Mouse (Mus musculus): ENCODE results near the gene Cbx2. TPM values are rescaled to one million over a fixed set of nuclear protein-coding genes. Genes with fewer than 3 reads are reported as not detected.

Gene Cbx2
- polyA plus RNA-seq (2016; fragmentation: Nextera tagmentation; extraction: Ambion mirVana): 108 and 110 TPM in 2 replicates

DNA sequence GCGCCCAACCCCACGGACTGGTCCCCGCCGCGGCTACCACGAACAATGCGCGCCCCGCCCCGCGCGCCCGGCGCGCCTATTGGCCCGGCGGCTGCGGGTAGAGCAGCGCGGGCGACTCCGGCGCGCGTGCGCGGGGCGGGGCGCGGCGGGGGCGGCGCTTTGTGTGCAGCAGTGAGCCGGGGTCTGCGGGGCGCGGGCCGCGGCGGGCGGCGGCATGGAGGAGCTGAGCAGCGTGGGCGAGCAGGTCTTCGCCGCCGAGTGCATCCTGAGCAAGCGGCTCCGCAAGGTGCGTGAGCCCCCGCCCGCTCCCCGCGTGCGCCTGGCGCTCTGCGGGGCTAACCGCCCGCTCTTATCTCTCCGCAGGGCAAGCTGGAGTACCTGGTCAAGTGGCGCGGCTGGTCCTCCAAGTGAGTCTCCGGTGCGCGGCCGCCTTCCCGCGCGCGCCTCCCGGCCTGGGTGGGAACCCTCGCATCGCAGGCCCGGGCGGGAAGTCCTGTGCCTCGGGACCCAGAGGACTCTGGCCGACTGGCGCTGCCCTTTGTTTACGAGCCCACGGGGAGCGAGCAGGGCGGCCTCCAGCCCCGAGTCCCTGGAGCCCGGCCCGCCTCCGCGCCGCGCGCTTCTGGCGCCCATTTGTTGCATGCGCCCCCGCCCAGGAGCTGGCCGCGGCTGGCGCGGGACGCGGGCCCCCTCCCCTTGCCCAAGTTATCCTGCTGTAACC, at the start of gene Cbx2:
Gene Cbx2 (plus strand): TSS at position 68 of the 721 bp plus-strand sequence.
- H3K27ac ChIP-seq (replicated peaks): peak within 1 kb of the TSS; percentile 99
- H3K36me3 ChIP-seq: peaks cover 39% of the 10 kb centered on the region
- peak; percentile 92 for DNase-seq (ENCODE audit: low spot score)
- H3K27me3 ChIP-seq (ENCODE audit: low read depth, poor library complexity, severe bottlenecking): peaks cover 30% of the 10 kb centered on the region
- under 1% methylated on average over 98 of the region's 99 CpGs for WGBS
- peak within 1 kb of the TSS; percentile 98 for H3K4me3 ChIP-seq
- H3K9me3 ChIP-seq (replicated peaks): no peaks in the 10 kb centered on the region
- H3K4me1 ChIP-seq: peaks cover 56% of the 10 kb centered on the region

DNA sequence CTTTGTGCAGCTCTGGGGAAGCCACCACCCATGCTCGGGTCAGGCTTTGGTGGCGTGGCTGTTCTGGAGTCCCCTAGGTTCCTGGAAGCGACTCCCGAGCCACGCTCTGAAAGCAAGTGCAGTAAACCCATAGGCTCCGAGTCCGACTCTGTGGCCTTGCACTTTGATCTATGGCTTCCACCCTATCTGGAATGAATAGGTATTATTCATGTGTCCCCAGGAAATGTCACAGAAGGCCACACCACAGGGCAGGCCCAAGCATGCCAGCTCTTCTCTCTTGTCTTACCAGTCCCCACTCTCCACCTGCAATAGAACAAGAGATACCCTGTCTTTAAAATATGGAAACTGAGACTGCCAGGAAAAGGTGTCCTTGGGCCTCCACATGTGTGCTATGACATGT, 48.4 kb upstream of the Cbx2 start:
- H3K36me3 ChIP-seq: no peaks in the 10 kb centered on the region
- no peak for DNase-seq (ENCODE audit: low spot score)
- H3K9me3 ChIP-seq (replicated peaks): no peaks in the 10 kb centered on the region
- H3K4me3 ChIP-seq: no peak overlapping the region
- H3K4me1 ChIP-seq: peaks cover 42% of the 10 kb centered on the region
- WGBS: 81% methylated on average over 7 of the region's 7 CpGs
- peak overlapping the region; percentile 87; the same call in 1 of the 2 replicates for H3K27ac ChIP-seq (replicated peaks)
- H3K27me3 ChIP-seq (ENCODE audit: low read depth, poor library complexity, severe bottlenecking): peaks cover 45% of the 10 kb centered on the region

DNA sequence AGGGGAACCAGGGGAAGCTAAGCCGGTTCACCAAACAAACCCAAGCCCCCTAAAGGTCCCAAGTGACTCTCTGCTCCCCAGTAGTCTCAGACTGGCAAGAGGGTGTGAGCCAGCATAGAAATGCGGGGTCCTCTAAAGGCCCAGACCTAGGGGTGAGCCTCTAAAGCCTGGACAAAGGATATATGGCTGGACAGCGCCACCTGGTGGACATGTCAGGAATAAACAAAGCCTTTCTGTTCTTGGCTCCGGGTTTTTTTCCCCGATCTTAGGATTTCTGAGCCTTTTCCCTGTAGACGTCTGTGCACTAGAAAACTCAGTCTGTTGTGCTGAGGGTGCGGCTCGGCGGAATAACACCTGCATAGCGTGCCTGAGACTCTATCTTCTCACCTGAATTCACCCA, 47.3 kb upstream of the Cbx2 start:
- Histone ChIP-seq H3K36me3 (no peaks in the 10 kb centered on the region), H3K27me3 (ENCODE audit: low read depth, poor library complexity, severe bottlenecking) (peaks cover 46% of the 10 kb centered on the region), H3K27ac (replicated peaks) (0 out of 2 replicates have a peak overlapping the region, but pooled peaks have one; percentile 23), H3K9me3 (replicated peaks) (no peaks in the 10 kb centered on the region), H3K4me3 (peak overlapping the region; percentile 23), H3K4me1 (peaks cover 42% of the 10 kb centered on the region)
- WGBS: 2% methylated on average over 10 of the region's 10 CpGs
- peak; percentile 81 for DNase-seq (ENCODE audit: low spot score)

DNA sequence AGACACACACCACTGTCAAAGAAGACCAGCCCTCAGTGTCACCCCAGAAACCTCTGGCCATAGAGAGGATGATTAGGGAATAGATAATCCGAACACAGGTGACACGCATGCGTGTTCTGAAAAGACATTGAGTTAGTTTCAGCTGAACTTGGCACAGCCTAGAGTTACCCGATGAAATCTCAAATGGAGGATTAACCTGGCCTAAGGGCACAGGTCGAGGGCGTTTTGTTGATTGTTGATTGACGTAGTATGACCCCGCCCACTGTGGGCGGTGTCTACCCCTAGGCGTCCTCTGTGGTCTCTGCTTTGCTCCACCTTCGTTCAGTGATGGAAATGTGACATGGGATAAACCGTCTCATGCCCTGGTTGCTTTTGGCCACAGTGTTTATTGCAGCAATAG, 46.8 kb upstream of the Cbx2 start:
- Histone ChIP-seq H3K27ac (replicated peaks) (0 out of 2 replicates have a peak overlapping the region, but pooled peaks have one; percentile 23), H3K4me3 (peak overlapping the region; percentile 23; the same call in 1 of the 2 replicates), H3K27me3 (ENCODE audit: low read depth, poor library complexity, severe bottlenecking) (peaks cover 43% of the 10 kb centered on the region), H3K9me3 (replicated peaks) (no peaks in the 10 kb centered on the region), H3K36me3 (no peaks in the 10 kb centered on the region), H3K4me1 (peaks cover 41% of the 10 kb centered on the region)
- WGBS: 13% methylated on average over 12 of the region's 12 CpGs
- no peak for DNase-seq (ENCODE audit: low spot score)

DNA sequence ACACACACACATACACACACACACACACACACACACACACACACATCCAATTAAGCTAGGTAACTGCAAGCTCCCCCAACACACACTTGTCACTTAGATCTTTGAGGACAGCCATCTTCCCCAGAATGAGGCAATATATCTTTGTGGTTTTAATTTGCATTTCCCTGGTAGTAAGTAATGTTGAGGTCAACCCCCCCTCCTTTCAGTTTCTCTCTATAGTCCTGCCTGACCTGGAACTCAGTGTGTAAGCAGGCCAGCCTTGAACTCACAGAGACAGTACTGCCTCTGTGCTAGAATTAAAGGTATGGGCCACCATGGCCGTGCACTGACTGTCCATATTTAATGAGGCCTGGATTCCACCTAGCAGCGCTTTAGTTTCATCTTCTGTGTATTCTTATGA, 42.4 kb upstream of the Cbx2 start:
- WGBS: 94% methylated on average over 2 of the region's 2 CpGs
- peaks cover 26% of the 10 kb centered on the region for H3K4me1 ChIP-seq
- peaks cover 28% of the 10 kb centered on the region for H3K27me3 ChIP-seq (ENCODE audit: low read depth, poor library complexity, severe bottlenecking)
- no peak for DNase-seq (ENCODE audit: low spot score)
- no peaks in the 10 kb centered on the region for H3K36me3 ChIP-seq
- no peak overlapping the region for H3K27ac ChIP-seq (replicated peaks)
- no peaks in the 10 kb centered on the region for H3K9me3 ChIP-seq (replicated peaks)
- H3K4me3 ChIP-seq: no peak overlapping the region

DNA sequence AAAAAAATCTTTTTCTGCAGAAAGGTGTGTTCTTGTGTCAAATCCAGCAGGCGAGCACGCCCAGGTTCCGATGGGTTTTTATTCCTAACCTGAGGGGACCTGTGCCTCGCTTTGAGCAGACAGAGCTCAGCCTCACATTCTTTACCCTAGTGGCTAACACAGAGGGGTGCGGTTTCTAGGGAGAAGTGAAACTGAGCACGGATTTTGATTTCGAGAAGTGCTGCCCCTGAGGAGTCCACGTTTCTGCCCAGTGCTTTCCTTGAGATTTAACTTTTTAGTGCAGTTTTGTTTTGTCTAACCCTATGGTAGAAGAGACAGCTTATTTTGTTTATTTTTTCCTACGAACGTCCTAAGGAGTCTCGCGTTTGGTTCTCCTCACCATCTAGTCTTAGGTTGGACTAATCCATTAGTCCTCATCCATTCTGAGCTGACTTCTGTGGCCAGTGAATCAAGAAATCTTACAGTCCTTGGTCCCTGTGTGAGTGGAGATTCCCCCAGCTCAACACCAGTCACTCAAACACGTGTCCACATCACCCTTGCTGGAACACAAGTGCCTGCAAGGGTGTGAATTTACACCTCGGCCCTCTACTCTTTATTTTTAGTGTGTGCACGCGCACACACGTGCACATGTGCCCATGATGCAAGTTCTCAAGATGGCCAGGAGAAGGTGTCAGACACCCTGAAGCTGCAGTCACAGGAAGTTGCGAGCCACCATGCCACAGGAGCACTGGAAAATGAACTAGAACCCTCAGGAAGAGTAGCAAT, 41.6 kb upstream of the Cbx2 start:
- WGBS: 65% methylated on average over 18 of the region's 18 CpGs
- Histone ChIP-seq H3K4me1 (peaks cover 21% of the 10 kb centered on the region), H3K27me3 (ENCODE audit: low read depth, poor library complexity, severe bottlenecking) (peaks cover 28% of the 10 kb centered on the region), H3K36me3 (no peaks in the 10 kb centered on the region), H3K4me3 (no peak overlapping the region), H3K27ac (replicated peaks) (no peak overlapping the region), H3K9me3 (replicated peaks) (no peaks in the 10 kb centered on the region)
- no peak for DNase-seq (ENCODE audit: low spot score)

DNA sequence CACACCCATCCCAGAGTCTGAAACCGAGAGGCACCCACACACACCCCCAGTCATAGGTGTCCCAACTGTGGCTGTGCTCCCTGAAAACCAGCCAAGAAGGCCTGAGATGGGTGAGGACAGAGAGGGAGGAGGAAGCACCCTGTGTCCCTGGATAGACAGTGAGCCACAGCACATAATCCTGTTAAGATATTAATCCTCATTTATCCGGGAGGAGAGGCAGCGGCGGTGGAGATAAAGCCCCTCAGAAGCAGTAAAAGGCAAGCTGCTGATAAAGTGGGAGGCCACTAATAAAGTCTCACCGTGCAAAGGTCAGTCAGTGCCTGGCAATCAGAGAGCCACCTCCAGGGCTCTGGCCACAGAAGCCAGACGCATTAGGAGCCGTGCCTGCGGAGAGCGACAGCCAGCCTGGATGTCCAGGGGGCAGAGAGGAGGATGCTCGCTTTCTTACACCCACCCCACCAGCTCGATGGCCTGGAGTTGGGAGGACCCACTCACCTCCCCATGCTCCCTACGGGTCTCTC, 40.1 kb upstream of the Cbx2 start:
- 39% methylated on average over 12 of the region's 12 CpGs for WGBS
- no peaks in the 10 kb centered on the region for H3K36me3 ChIP-seq
- H3K4me3 ChIP-seq: no peak overlapping the region
- peaks cover 28% of the 10 kb centered on the region for H3K27me3 ChIP-seq (ENCODE audit: low read depth, poor library complexity, severe bottlenecking)
- no peaks in the 10 kb centered on the region for H3K9me3 ChIP-seq (replicated peaks)
- H3K27ac ChIP-seq (replicated peaks): 0 out of 2 replicates have a peak overlapping the region, but pooled peaks have one; percentile 38
- H3K4me1 ChIP-seq: peaks cover 21% of the 10 kb centered on the region
- no peak for DNase-seq (ENCODE audit: low spot score)

DNA sequence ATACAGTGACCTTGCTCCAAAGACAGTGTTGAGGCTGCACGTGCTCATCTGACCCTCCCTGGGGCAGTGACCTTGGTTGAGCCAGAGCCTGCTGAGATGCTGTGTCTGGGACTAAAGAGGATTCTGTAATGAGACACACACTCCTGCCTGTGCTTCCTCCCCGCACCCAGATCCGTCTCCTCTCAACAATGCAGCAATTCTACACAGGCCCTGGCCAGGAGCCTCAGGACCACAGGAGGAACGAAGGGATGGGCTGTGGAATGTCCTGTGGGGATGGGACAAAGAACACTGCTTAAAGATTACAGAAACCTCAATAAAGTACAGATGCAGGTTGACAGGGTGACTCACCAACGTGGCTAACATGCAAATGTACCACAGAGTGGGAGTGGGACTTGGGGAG, 37.2 kb upstream of the Cbx2 start:
- Histone ChIP-seq H3K4me3 (no peak overlapping the region), H3K27me3 (ENCODE audit: low read depth, poor library complexity, severe bottlenecking) (peaks cover 18% of the 10 kb centered on the region; the same call in 1 of the 2 replicates), H3K36me3 (no peaks in the 10 kb centered on the region), H3K27ac (replicated peaks) (no peak overlapping the region), H3K4me1 (peaks cover 21% of the 10 kb centered on the region), H3K9me3 (replicated peaks) (no peaks in the 10 kb centered on the region)
- 61% methylated on average over 5 of the region's 5 CpGs for WGBS
- DNase-seq (ENCODE audit: low spot score): no peak

DNA sequence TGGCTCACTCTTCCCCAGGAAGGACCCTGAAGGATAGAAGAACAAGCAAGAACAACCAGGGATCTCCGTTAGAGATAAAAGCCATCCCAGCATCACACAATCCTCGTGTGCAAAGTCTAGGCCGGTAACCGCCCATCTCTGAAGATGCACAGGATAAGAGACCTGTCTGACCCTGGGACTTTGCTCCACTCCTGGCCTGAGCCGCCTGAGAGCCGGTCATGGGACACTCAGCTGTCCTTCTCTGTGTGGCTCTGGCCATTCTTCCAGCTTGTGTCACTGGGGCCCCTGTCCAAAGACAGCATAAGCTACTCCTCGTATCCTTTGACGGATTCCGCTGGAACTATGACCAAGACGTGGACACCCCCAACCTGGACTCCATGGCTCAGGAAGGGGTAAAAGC, 34.8 kb upstream of the Cbx2 start, which contains the start of gene Enpp7:
Gene Enpp7 (plus strand): TSS at position 190 of the 400 bp plus-strand sequence.
- 93% methylated on average over 10 of the region's 10 CpGs for WGBS
- Histone ChIP-seq H3K9me3 (replicated peaks) (no peaks in the 10 kb centered on the region), H3K36me3 (no peaks in the 10 kb centered on the region), H3K27me3 (ENCODE audit: low read depth, poor library complexity, severe bottlenecking) (peaks cover 4% of the 10 kb centered on the region), H3K27ac (replicated peaks) (no peak within 1 kb of the TSS), H3K4me1 (peaks cover 13% of the 10 kb centered on the region), H3K4me3 (no peak within 1 kb of the TSS)
- no peak for DNase-seq (ENCODE audit: low spot score)

DNA sequence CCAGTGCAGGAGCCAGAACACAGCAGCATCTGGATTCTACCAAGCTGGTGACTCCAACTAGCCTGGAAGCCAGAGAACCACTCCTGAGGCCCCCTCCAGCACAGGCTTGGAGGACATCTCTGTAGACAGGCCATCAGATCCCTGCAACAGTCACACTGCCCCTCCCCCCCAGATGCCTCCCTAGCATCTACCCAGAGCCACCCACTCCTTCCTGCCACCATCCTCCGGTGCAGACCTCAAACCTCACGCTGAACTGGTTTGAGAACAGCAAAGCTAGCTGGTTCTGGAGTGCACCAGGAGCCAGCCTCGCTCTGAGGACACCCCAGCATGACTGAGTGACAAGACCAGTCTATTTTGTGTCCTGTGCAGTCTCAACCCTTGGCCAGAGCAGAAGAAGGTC, 30.0 kb upstream of the Cbx2 start:
- Histone ChIP-seq H3K4me3 (no peak overlapping the region), H3K27me3 (ENCODE audit: low read depth, poor library complexity, severe bottlenecking) (peaks cover 50% of the 10 kb centered on the region), H3K9me3 (replicated peaks) (no peaks in the 10 kb centered on the region), H3K4me1 (peaks cover 19% of the 10 kb centered on the region), H3K36me3 (no peaks in the 10 kb centered on the region), H3K27ac (replicated peaks) (0 out of 2 replicates have a peak overlapping the region, but pooled peaks have one; percentile 13)
- 81% methylated on average over 3 of the region's 3 CpGs for WGBS
- DNase-seq (ENCODE audit: low spot score): no peak

DNA sequence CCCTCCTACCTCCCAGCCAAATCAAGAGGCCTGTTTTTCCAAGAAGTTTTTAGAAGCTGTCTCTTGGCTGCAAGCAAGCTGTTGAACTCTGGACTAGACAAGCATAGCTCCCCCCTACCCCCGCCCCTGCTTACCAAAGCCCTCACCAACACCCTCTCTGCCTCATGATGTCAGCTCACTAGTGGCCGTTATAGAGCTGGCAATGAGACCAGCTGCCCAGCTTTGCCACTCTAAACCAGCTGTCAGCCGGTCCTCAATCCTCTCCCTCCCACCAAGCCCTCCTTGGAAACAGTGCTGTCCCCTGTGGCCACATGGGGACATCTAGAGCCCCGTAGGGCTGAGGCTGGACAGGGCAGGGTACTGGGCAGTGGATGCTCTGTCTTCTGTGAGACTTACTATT, 27.3 kb upstream of the Cbx2 start:
- WGBS: 36% methylated on average over 4 of the region's 4 CpGs
- DNase-seq (ENCODE audit: low spot score): no peak
- no peaks in the 10 kb centered on the region for H3K36me3 ChIP-seq
- H3K4me1 ChIP-seq: peaks cover 43% of the 10 kb centered on the region
- H3K27ac ChIP-seq (replicated peaks): peak overlapping the region; percentile 34; the same call in 1 of the 2 replicates
- H3K4me3 ChIP-seq: no peak overlapping the region
- H3K9me3 ChIP-seq (replicated peaks): no peaks in the 10 kb centered on the region
- H3K27me3 ChIP-seq (ENCODE audit: low read depth, poor library complexity, severe bottlenecking): peaks cover 76% of the 10 kb centered on the region

DNA sequence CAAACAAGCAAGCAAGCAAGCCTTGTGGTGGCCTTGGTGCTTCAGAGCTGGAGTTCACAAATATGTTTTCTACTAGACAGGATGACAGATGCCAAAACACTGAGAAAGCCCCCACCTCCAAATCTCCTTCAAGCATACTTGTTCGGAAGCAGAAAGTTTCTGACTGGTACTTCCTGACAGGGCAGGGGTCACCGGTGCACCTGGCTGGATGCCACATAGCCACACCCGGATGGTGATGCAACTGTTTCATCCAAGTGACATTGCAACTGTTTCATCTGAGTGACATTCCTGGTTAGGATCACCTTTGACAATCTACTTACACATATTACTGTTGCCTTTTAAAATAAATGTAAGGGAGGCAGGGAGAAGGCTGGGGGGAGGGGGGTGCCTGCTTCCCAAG, 25.6 kb upstream of the Cbx2 start:
- H3K4me1 ChIP-seq: peaks cover 43% of the 10 kb centered on the region
- H3K27ac ChIP-seq (replicated peaks): no peak overlapping the region
- H3K9me3 ChIP-seq (replicated peaks): no peaks in the 10 kb centered on the region
- H3K36me3 ChIP-seq: no peaks in the 10 kb centered on the region
- H3K27me3 ChIP-seq (ENCODE audit: low read depth, poor library complexity, severe bottlenecking): peaks cover 92% of the 10 kb centered on the region
- WGBS: 81% methylated on average over 3 of the region's 3 CpGs
- H3K4me3 ChIP-seq: no peak overlapping the region
- DNase-seq (ENCODE audit: low spot score): no peak

Data from midbrain, embryonic 10.5 days (tissue).